Mouse (Mus musculus): ENCODE results near the gene Il23a. TPM values are rescaled to one million over a fixed set of nuclear protein-coding genes. Genes with fewer than 3 reads are reported as not detected.

The Il23a gene
- total and polyA plus RNA-seq, 2 experiments from 2014 or later = 5.2 to 6.8 TPM

DNA sequence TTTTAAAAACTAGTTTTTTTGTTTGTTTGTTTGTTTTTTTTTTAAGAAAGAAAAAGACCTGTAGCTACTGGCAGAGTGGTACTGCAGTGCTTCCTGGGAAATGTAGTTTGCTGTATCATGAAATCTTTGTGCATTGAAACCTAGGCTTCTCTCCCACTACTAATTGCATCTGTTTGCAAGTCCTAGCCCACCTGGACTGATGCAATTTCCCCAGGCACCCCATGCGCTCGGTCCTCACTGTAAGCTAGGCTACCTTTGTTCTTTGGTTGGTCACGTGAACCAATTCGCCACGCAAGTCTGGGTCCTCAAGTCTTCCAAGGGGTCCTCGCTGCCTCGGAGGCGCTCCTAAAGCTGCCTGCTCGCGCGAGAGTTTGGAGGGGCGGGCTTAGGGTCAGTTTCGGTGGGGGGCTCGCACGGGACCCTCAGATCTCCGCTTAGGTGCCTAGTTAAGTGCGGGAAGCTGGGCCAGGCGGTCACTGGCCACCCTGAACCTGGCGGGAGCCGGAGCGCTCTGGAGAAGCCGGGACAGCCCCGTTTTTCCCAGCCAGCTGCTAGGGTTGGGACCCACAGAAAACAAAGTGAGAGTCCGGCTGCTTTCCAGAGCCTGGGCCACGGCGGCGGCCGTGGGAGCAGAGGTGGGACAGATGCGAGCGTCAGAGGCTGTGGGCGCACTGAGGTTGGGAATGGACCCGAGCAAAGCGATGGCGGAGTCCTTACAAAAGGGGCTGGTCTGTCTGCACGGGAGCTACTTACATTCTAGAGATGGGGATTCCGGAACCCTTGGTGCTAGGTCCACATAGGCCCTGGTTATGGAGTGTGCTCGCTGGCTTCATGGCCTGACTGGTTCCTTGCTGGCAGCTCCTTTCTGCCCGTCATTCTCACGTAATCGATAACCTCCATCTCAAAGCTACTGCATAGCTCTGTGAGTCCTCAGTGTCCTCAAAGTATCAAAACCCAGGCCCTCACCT lies 23.9 kb upstream of the Il23a start, which contains the start of gene Cnpy2:
TSS of gene Cnpy2 (plus strand) at position 319 of the 968 bp plus-strand sequence.
- peak; percentile 60 for TF ChIP-seq EP300 (IDR thresholded peaks at IDR 0.05; ENCODE audit: low read depth)
- no peak for TF ChIP-seq CTCF (IDR thresholded peaks at IDR 0.05; ENCODE audit: low read depth)
- Histone ChIP-seq H3K27ac (ENCODE audit: low read depth) (peak within 1 kb of the TSS; percentile 89), H3K9ac (replicated peaks; ENCODE audit: low read depth, low read length) (peak within 1 kb of the TSS; percentile 89), H3K9me3 (replicated peaks; ENCODE audit: control insufficient read depth, low read length) (no peaks in the 10 kb centered on the region), H3K4me3 (ENCODE audit: low read depth, low read length) (peak within 1 kb of the TSS; percentile 82), H3K36me3 (replicated peaks; ENCODE audit: control insufficient read depth, insufficient read depth, low read length) (peaks cover 55% of the 10 kb centered on the region), H3K27me3 (ENCODE audit: control insufficient read depth, insufficient read depth, low read length) (no peaks in the 10 kb centered on the region), H3K4me1 (ENCODE audit: control insufficient read depth, insufficient read depth) (peaks cover 12% of the 10 kb centered on the region), H3K4me2 (ENCODE audit: low read depth, low read length) (peak within 1 kb of the TSS; percentile 83)
- peak; percentile 88 for DNase-seq (ENCODE audit: low spot score)
- 1% methylated on average over 40 of the region's 40 CpGs for WGBS
- peak; percentile 89 for ATAC-seq (ENCODE audit: insufficient read depth, low read depth)

DNA sequence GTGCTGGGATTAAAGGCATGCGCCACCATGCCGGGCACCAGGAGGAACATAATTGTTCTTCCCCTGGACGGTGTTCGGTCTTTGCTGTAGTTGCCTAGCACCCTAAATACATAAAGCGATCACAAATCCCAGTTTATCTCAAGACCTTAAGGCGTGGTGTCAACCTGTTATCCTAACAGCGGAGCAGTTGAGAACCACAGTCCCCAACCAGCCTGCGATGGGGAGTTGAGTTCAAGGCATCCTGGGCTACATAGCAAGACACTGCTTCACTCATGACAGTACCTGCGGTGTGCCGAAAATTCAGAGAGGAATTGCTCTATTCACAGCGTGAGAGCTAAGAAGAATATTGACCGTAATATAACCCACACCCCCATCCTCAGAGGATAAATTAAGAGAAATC lies 23.1 kb upstream of the Il23a start:
- TF ChIP-seq CTCF (IDR thresholded peaks at IDR 0.05; ENCODE audit: low read depth) (no peak), EP300 (IDR thresholded peaks at IDR 0.05; ENCODE audit: low read depth) (no peak)
- Histone ChIP-seq H3K9ac (replicated peaks; ENCODE audit: low read depth, low read length) (peak overlapping the region; percentile 89; the same call in 1 of the 2 replicates), H3K36me3 (replicated peaks; ENCODE audit: control insufficient read depth, insufficient read depth, low read length) (peaks cover 55% of the 10 kb centered on the region), H3K27ac (ENCODE audit: low read depth) (peak overlapping the region; percentile 89; the same call in 1 of the 2 replicates), H3K4me2 (ENCODE audit: low read depth, low read length) (peak overlapping the region; percentile 83), H3K4me3 (ENCODE audit: low read depth, low read length) (peak overlapping the region; percentile 82), H3K4me1 (ENCODE audit: control insufficient read depth, insufficient read depth) (peaks cover 12% of the 10 kb centered on the region), H3K9me3 (replicated peaks; ENCODE audit: control insufficient read depth, low read length) (no peaks in the 10 kb centered on the region), H3K27me3 (ENCODE audit: control insufficient read depth, insufficient read depth, low read length) (no peaks in the 10 kb centered on the region)
- ATAC-seq (ENCODE audit: insufficient read depth, low read depth) = no peak
- 49% methylated on average over 12 of the region's 12 CpGs for WGBS
- DNase-seq (ENCODE audit: low spot score) = no peak

DNA sequence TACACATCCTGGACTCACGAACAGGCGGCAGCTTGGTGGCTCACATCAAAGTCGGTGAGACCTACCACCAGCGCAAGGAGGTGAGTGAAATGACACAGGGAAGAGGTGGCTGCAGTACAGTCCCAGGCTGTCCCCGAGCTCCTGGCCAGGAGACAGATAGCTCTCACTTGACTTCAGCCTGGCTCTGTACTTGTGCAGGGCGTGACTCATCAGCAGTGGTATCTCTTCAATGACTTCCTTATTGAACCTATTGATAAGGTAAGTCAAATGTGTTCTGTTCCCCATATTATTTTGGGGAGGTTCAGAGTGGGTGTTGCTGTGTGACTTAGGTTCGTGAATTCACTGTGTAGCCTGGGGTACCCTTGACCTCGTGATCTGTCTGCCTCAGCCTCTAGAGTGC lies 17.0 kb upstream of the Il23a start:
- peaks cover 84% of the 10 kb centered on the region for H3K36me3 ChIP-seq (replicated peaks; ENCODE audit: control insufficient read depth, insufficient read depth, low read length)
- no peak overlapping the region for H3K27ac ChIP-seq (ENCODE audit: low read depth)
- no peak overlapping the region for H3K4me3 ChIP-seq (ENCODE audit: low read depth, low read length)
- H3K9ac ChIP-seq (replicated peaks; ENCODE audit: low read depth, low read length) = no peak overlapping the region
- ATAC-seq (ENCODE audit: insufficient read depth, low read depth) (no peak), DNase-seq (ENCODE audit: low spot score) (no peak)
- TF ChIP-seq EP300 (IDR thresholded peaks at IDR 0.05; ENCODE audit: low read depth) (no peak), CTCF (IDR thresholded peaks at IDR 0.05; ENCODE audit: low read depth) (no peak)
- H3K4me1 ChIP-seq (ENCODE audit: control insufficient read depth, insufficient read depth) = peaks cover under 1% of the 10 kb centered on the region; the same call in 1 of the 2 replicates
- no peaks in the 10 kb centered on the region for H3K9me3 ChIP-seq (replicated peaks; ENCODE audit: control insufficient read depth, low read length)
- H3K4me2 ChIP-seq (ENCODE audit: low read depth, low read length) = no peak overlapping the region
- H3K27me3 ChIP-seq (ENCODE audit: control insufficient read depth, insufficient read depth, low read length) = no peaks in the 10 kb centered on the region
- 91% methylated on average over 8 of the region's 8 CpGs for WGBS

DNA sequence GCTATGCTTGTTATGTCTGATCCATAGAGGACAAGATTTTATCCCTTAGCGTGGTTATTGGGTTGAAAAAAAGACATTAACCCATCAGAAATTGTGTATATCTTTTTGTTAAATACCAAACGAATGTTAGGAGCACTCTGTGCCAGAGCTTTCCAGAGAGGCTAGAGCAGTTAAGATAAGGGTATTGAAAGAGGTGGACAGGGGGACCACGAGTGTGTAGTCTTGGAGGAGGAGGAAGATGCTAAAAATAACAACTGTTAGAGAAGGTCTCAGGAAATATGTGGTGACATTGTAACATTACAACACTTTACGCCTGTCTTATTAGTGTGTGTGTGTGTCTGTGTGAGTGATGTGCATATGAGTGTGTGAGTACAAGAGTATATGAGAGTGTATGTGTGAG lies 12.3 kb upstream of the Il23a start:
- ATAC-seq (ENCODE audit: insufficient read depth, low read depth) = peak; percentile 33; the same call in 1 of the 2 replicates
- peak overlapping the region; percentile 31; the same call in 1 of the 2 replicates for H3K4me2 ChIP-seq (ENCODE audit: low read depth, low read length)
- DNase-seq (ENCODE audit: low spot score) = peak; percentile 30
- H3K36me3 ChIP-seq (replicated peaks; ENCODE audit: control insufficient read depth, insufficient read depth, low read length) = peaks cover 68% of the 10 kb centered on the region
- peaks cover 9% of the 10 kb centered on the region; the same call in 1 of the 2 replicates for H3K4me1 ChIP-seq (ENCODE audit: control insufficient read depth, insufficient read depth)
- H3K27ac ChIP-seq (ENCODE audit: low read depth) = peak overlapping the region; percentile 61
- no peak for TF ChIP-seq EP300 (IDR thresholded peaks at IDR 0.05; ENCODE audit: low read depth)
- no peak for TF ChIP-seq CTCF (IDR thresholded peaks at IDR 0.05; ENCODE audit: low read depth)
- WGBS = 22% methylated on average over 4 of the region's 4 CpGs
- H3K9me3 ChIP-seq (replicated peaks; ENCODE audit: control insufficient read depth, low read length) = no peaks in the 10 kb centered on the region
- peak overlapping the region; percentile 25; the same call in 1 of the 2 replicates for H3K9ac ChIP-seq (replicated peaks; ENCODE audit: low read depth, low read length)
- no peak overlapping the region for H3K4me3 ChIP-seq (ENCODE audit: low read depth, low read length)
- H3K27me3 ChIP-seq (ENCODE audit: control insufficient read depth, insufficient read depth, low read length) = no peaks in the 10 kb centered on the region

DNA sequence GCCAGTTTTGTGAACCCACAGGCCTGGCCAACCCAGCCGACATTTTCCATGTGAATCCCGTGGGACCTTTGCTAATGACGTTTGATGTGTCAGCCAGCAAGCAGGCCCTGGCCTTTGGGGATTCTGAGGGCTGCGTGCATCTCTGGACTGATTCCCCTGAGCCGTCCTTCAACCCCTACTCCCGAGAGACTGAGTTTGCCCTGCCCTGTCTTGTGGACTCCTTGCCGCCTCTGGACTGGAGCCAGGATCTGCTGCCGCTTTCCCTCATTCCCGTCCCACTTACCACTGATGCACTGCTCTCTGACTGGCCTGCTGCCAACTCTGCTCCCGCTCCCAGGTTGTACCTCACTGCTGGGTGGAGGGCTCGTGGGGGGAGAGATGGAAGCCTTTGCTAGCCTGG lies 11.6 kb upstream of the Il23a start:
- DNase-seq (ENCODE audit: low spot score) (peak; percentile 56), ATAC-seq (ENCODE audit: insufficient read depth, low read depth) (0 out of 2 replicates have a peak, but pooled peaks have one; percentile 50)
- Histone ChIP-seq H3K4me1 (ENCODE audit: control insufficient read depth, insufficient read depth) (peaks cover 9% of the 10 kb centered on the region; the same call in 1 of the 2 replicates), H3K9me3 (replicated peaks; ENCODE audit: control insufficient read depth, low read length) (no peaks in the 10 kb centered on the region), H3K36me3 (replicated peaks; ENCODE audit: control insufficient read depth, insufficient read depth, low read length) (peaks cover 61% of the 10 kb centered on the region), H3K4me3 (ENCODE audit: low read depth, low read length) (no peak overlapping the region), H3K9ac (replicated peaks; ENCODE audit: low read depth, low read length) (peak overlapping the region; percentile 25; the same call in 1 of the 2 replicates), H3K27me3 (ENCODE audit: control insufficient read depth, insufficient read depth, low read length) (no peaks in the 10 kb centered on the region), H3K4me2 (ENCODE audit: low read depth, low read length) (peak overlapping the region; percentile 31), H3K27ac (ENCODE audit: low read depth) (peak overlapping the region; percentile 61)
- 20% methylated on average over 11 of the region's 11 CpGs for WGBS
- TF ChIP-seq EP300 (IDR thresholded peaks at IDR 0.05; ENCODE audit: low read depth) (no peak), CTCF (IDR thresholded peaks at IDR 0.05; ENCODE audit: low read depth) (no peak)

Measured in heart, postnatal 0 days (tissue).